Mouse (Mus musculus): ENCODE data around the gene Serpinb6b.
A peak's percentile ranks its signal among the peaks of the same experiment; 100 is the strongest.

Serpinb6b gene

GRCm38 (mm10) chr13:32974268-32974667 is 9.3 kb downstream of the Serpinb6b start:
- no peak for DNase-seq (ENCODE audit: extremely low spot score, low read depth, low spot score)

GRCm38 (mm10) chr13:32974889-32975460 is 10.0 kb downstream of the Serpinb6b start:
- DNase-seq (ENCODE audit: extremely low spot score, low read depth, low spot score): no peak

GRCm38 (mm10) chr13:32975710-32976109 is 10.7 kb downstream of the Serpinb6b start:
- no peak for DNase-seq (ENCODE audit: extremely low spot score, low read depth, low spot score)

- no peak for DNase-seq (ENCODE audit: extremely low spot score, low read depth, low spot score)
Measured at GRCm38 (mm10) chr13:32982556-32983042, 17.6 kb downstream of the Serpinb6b start.

- DNase-seq (ENCODE audit: extremely low spot score, low read depth, low spot score): no peak
Measured at GRCm38 (mm10) chr13:32986256-32986655, 21.2 kb downstream of the Serpinb6b start.

- no peak for DNase-seq (ENCODE audit: extremely low spot score, low read depth, low spot score)
Measured at GRCm38 (mm10) chr13:32993152-32993893, 28.3 kb downstream of the Serpinb6b start.

GRCm38 (mm10) chr13:32993894-32994242 is 28.9 kb downstream of the Serpinb6b start:
- no peak for DNase-seq (ENCODE audit: extremely low spot score, low read depth, low spot score)

GRCm38 (mm10) chr13:32995051-32995450 is 30.0 kb downstream of the Serpinb6b start:
- DNase-seq (ENCODE audit: extremely low spot score, low read depth, low spot score): no peak

GRCm38 (mm10) chr13:33001341-33001740 is 36.3 kb downstream of the Serpinb6b start:
- no peak for DNase-seq (ENCODE audit: extremely low spot score, low read depth, low spot score)

- DNase-seq (ENCODE audit: extremely low spot score, low read depth, low spot score): no peak
Measured at GRCm38 (mm10) chr13:33002950-33003349, 37.9 kb downstream of the Serpinb6b start, which contains the start of gene Serpinb9. Serpinb9 (plus strand) TSS chr13:33003250.

- no peak for DNase-seq (ENCODE audit: extremely low spot score, low read depth, low spot score)
Measured at GRCm38 (mm10) chr13:33003523-33004413, 38.8 kb downstream of the Serpinb6b start.

GRCm38 (mm10) chr13:33004414-33005105 is 39.6 kb downstream of the Serpinb6b start:
- DNase-seq (ENCODE audit: extremely low spot score, low read depth, low spot score): peak; percentile 18

- DNase-seq (ENCODE audit: extremely low spot score, low read depth, low spot score): no peak
Measured at GRCm38 (mm10) chr13:33005501-33006075, 40.6 kb downstream of the Serpinb6b start.

- DNase-seq (ENCODE audit: extremely low spot score, low read depth, low spot score): no peak
Measured at GRCm38 (mm10) chr13:33006555-33006954, 41.5 kb downstream of the Serpinb6b start.

GRCm38 (mm10) chr13:33012395-33012794 is 47.4 kb downstream of the Serpinb6b start:
- no peak for DNase-seq (ENCODE audit: extremely low spot score, low read depth, low spot score)

- no peak for DNase-seq (ENCODE audit: extremely low spot score, low read depth, low spot score)
Measured at GRCm38 (mm10) chr13:33013271-33013670, 48.3 kb downstream of the Serpinb6b start.

GRCm38 (mm10) chr13:33022371-33022770 is 57.4 kb downstream of the Serpinb6b start:
- DNase-seq (ENCODE audit: extremely low spot score, low read depth, low spot score): no peak

GRCm38 (mm10) chr13:33026427-33027057 is 61.5 kb downstream of the Serpinb6b start:
- DNase-seq (ENCODE audit: extremely low spot score, low read depth, low spot score): no peak

GRCm38 (mm10) chr13:33027244-33027643 is 62.2 kb downstream of the Serpinb6b start, which contains the start of gene Serpinb9b:
Serpinb9b (plus strand) TSS chr13:33027416.
- DNase-seq (ENCODE audit: extremely low spot score, low read depth, low spot score): no peak

GRCm38 (mm10) chr13:33028146-33028545 is 63.1 kb downstream of the Serpinb6b start:
- DNase-seq (ENCODE audit: extremely low spot score, low read depth, low spot score): no peak
